ENCODE assay signal across 9 mouse cellular contexts in genomic region chr9:100395711-100396110, GRCm38 (mm10).
DNase-seq lines count a peak whose midpoint lies in the region; ATAC-seq and TF ChIP-seq lines count a peak whose summit lies in the region.
"Had no signal": no experiment of that assay in that cellular context is flagged by ENCODE, and none has a peak within 500 bp of the region (broad histone marks: within the 10 kb centered on the region; RNA-seq: fewer than 3 reads in every experiment).

No protein-coding gene starts in this region.

- no peaks in the 10 kb centered on the region for H3K9me3 ChIP-seq in kidney, embryonic 16.5 days (ENCODE audit: low read length)
- H3K9me3 ChIP-seq: heart, embryonic 13.5 days had no signal

- peak; percentile 77 for DNase-seq in kidney, adult 2 months
- peak; percentile 52 to 57 for DNase-seq in adrenal gland, postnatal 4 days (ENCODE audit: low spot score in 2 of 2)
- peak; percentile 68 for DNase-seq in hindlimb bud, embryonic 11.5 days (ENCODE audit: extremely low spot score, low read depth, low spot score)
- peak; percentile 78 for DNase-seq in left cerebral cortex, postnatal 4 days
- DNase-seq in ovary, postnatal 14 days (ENCODE audit: low spot score): peak; percentile 85
- DNase-seq in thymus, postnatal 10 days (ENCODE audit: low spot score in 2 of 2): peak; percentile 25 to 80

- H3K36me3 ChIP-seq in kidney, adult 2 months (ENCODE audit: control insufficient read depth, insufficient read depth, low read length): no peaks in the 10 kb centered on the region
- no peaks in the 10 kb centered on the region for H3K36me3 ChIP-seq in kidney, embryonic 16.5 days (ENCODE audit: insufficient read depth, low read length)
- H3K36me3 ChIP-seq: heart, embryonic 13.5 days had no signal

- H3K27me3 ChIP-seq in kidney, adult 2 months (replicated peaks; ENCODE audit: control insufficient read depth, insufficient read depth, low read length): no peaks in the 10 kb centered on the region
- H3K27me3 ChIP-seq in kidney, embryonic 16.5 days (ENCODE audit: insufficient read depth, low read length): no peaks in the 10 kb centered on the region
- H3K27me3 ChIP-seq: heart, embryonic 13.5 days had no signal

- H3K4me2 ChIP-seq in kidney, embryonic 16.5 days (replicated peaks; ENCODE audit: low read depth, low read length): no peak overlapping the region
- H3K4me2 ChIP-seq: heart, embryonic 13.5 days had no signal

- H3K4me3 ChIP-seq in kidney, adult 2 months (ENCODE audit: insufficient read depth, low read depth, low read length): no peak overlapping the region
- H3K4me3 ChIP-seq in kidney, embryonic 16.5 days (ENCODE audit: low read length): no peak overlapping the region
- H3K4me3 ChIP-seq: heart, embryonic 13.5 days had no signal

- 2% methylated on average over 5 of the region's 5 CpGs for WGBS in kidney, adult 2 months
- WGBS in kidney, embryonic 16.5 days: 3% methylated on average over 5 of the region's 5 CpGs

- peak; percentile 94 for TF ChIP-seq CTCF in kidney, adult 2 months (conservative IDR thresholded peaks at IDR 0.05; ENCODE audit: insufficient read depth, insufficient read length, low read depth, low read length)

- H3K9ac ChIP-seq in kidney, embryonic 16.5 days (replicated peaks; ENCODE audit: low read length): no peak overlapping the region
- H3K9ac ChIP-seq: heart, embryonic 13.5 days had no signal

- ATAC-seq in kidney, embryonic 16.5 days (ENCODE audit: low FRiP score, low TSS enrichment): no peak
- peak; percentile 65; the same call in 1 of the 2 replicates for ATAC-seq in erythroblast, adult 5-6 weeks (replicated peaks; ENCODE audit: low FRiP score, poor library complexity, severe bottlenecking)

- intact Hi-C loops in left cerebral cortex, postnatal 4 days (cut with DNase I): no loop called here

- no peaks in the 10 kb centered on the region for H3K4me1 ChIP-seq in kidney, adult 2 months (ENCODE audit: control insufficient read depth, insufficient read depth, low read length)
- no peaks in the 10 kb centered on the region for H3K4me1 ChIP-seq in kidney, embryonic 16.5 days (ENCODE audit: insufficient read depth, low read length)
- H3K4me1 ChIP-seq: heart, embryonic 13.5 days had no signal

- no peak overlapping the region for H3K27ac ChIP-seq in kidney, adult 2 months (ENCODE audit: insufficient read depth, low read depth, low read length)
- H3K27ac ChIP-seq in kidney, embryonic 16.5 days (ENCODE audit: low read length): no peak overlapping the region
- H3K27ac ChIP-seq: heart, embryonic 13.5 days had no signal

- TF ChIP-seq POLR2A in kidney, adult 2 months (IDR thresholded peaks at IDR 0.05; ENCODE audit: low read depth, low read length): no peak
